Mouse (Mus musculus): Measurements from ENCODE around the gene Psmd1. TPM values are rescaled to one million over a fixed set of nuclear protein-coding genes. Genes with fewer than 3 reads are reported as not detected.

Gene Psmd1
- total RNA-seq, 1 experiment from 2014 or later, result 107 TPM

- peak; percentile 97 for DNase-seq
Measured at GRCm38 (mm10) chr1:86058856-86059769, 5.1 kb upstream of the Psmd1 start.

GRCm38 (mm10) chr1:86062523-86062922, 1.7 kb upstream of the Psmd1 start:
- no peak for DNase-seq

GRCm38 (mm10) chr1:86076565-86076964, 12.4 kb downstream of the Psmd1 start:
- DNase-seq, result no peak

GRCm38 (mm10) chr1:86094413-86094812, 30.2 kb downstream of the Psmd1 start:
- peak; percentile 12 for DNase-seq

GRCm38 (mm10) chr1:86105054-86105453, 40.9 kb downstream of the Psmd1 start:
- no peak for DNase-seq

GRCm38 (mm10) chr1:86111779-86112178, 47.6 kb downstream of the Psmd1 start, which contains the start of gene Htr2b:
Htr2b (minus strand) TSS chr1:86111970.
- peak; percentile 34 for DNase-seq

GRCm38 (mm10) chr1:86114141-86114540, 50.0 kb downstream of the Psmd1 start:
- no peak for DNase-seq

GRCm38 (mm10) chr1:86119549-86119948, 55.4 kb downstream of the Psmd1 start:
- DNase-seq, result no peak

GRCm38 (mm10) chr1:86126036-86126435, 61.8 kb downstream of the Psmd1 start:
- DNase-seq, result no peak

- no peak for DNase-seq
Measured at GRCm38 (mm10) chr1:86133337-86133736, 69.2 kb downstream of the Psmd1 start, which contains the start of gene Gm21972. Gm21972 (plus strand) TSS chr1:86133637.

GRCm38 (mm10) chr1:86135315-86135714, 71.1 kb downstream of the Psmd1 start:
- no peak for DNase-seq

GRCm38 (mm10) chr1:86141081-86141480, 76.9 kb downstream of the Psmd1 start:
- DNase-seq, result no peak

GRCm38 (mm10) chr1:86143165-86143564, 79.0 kb downstream of the Psmd1 start:
- no peak for DNase-seq

GRCm38 (mm10) chr1:86144001-86144944, 80.1 kb downstream of the Psmd1 start:
- peak; percentile 19 for DNase-seq

GRCm38 (mm10) chr1:86146293-86146692, 82.1 kb downstream of the Psmd1 start:
- DNase-seq, result no peak

- DNase-seq, result peak; percentile 76
Measured at GRCm38 (mm10) chr1:86147557-86147956, 83.4 kb downstream of the Psmd1 start.

GRCm38 (mm10) chr1:86148161-86148560, 84.0 kb downstream of the Psmd1 start:
- DNase-seq, result no peak

- DNase-seq, result no peak
Measured at GRCm38 (mm10) chr1:86150929-86151328, 86.7 kb downstream of the Psmd1 start.

- DNase-seq, result no peak
Measured at GRCm38 (mm10) chr1:86151376-86151775, 87.2 kb downstream of the Psmd1 start.

- no peak for DNase-seq
Measured at GRCm38 (mm10) chr1:86152618-86153017, 88.4 kb downstream of the Psmd1 start.

GRCm38 (mm10) chr1:86154133-86154823, 90.1 kb downstream of the Psmd1 start, which contains the start of gene Armc9:
Armc9 (plus strand) TSS chr1:86154780.
- DNase-seq, result peak; percentile 98

- DNase-seq, result no peak
Measured at GRCm38 (mm10) chr1:86154824-86155164, 90.6 kb downstream of the Psmd1 start.
